Mouse (Mus musculus) erythroblast, embryonic 14.5 days (primary cell): ENCODE measurements around the gene Sash3. TPM values are rescaled to one million over a fixed set of nuclear protein-coding genes. Genes with fewer than 3 reads are reported as not detected.

Experiments used
- H3K27me3 ChIP-seq: 2 replicates; pipeline ENCODE4 v1.6.1; 2012; ENCODE audit warnings: inconsistent platforms; ENCODE audit not compliant: control insufficient read depth
- H3K36me3 ChIP-seq: 2 replicates; pipeline ENCODE4 v1.6.1; 2012; ENCODE audit warnings: mild to moderate bottlenecking, inconsistent platforms; ENCODE audit not compliant: control insufficient read depth
- H3K4me1 ChIP-seq: 2 replicates; pipeline ENCODE4 v1.6.1; 2012; ENCODE audit warnings: inconsistent platforms; ENCODE audit not compliant: control insufficient read depth
- H3K4me3 ChIP-seq: replicated peaks from 2 replicates; pipeline ENCODE3; 2012; ENCODE audit warnings: moderate library complexity, mild to moderate bottlenecking, inconsistent platforms
- H3K9me3 ChIP-seq: 2 replicates; pipeline ENCODE4 v1.6.1; 2012; ENCODE audit warnings: low read length, inconsistent platforms, mixed read lengths; ENCODE audit not compliant: control insufficient read depth
- GATA1 ChIP-seq: IDR thresholded peaks from 2 replicates; pipeline ENCODE4 v1.6.1; 2012; ENCODE audit warnings: low read length, inconsistent platforms, mixed read lengths
- TAL1 ChIP-seq: IDR thresholded peaks from 3 replicates; pipeline ENCODE4 v1.6.1; 2012; ENCODE audit warnings: low read length, inconsistent platforms, mixed read lengths
- polyA plus RNA-seq: library from polyadenylated mRNA; stranded (reverse); fragments of >175 nt; gene quantifications from 2 replicates; pipeline ENCODE4 v1.2.3, GENCODE M21; 2012

Sash3 gene
- polyA plus RNA-seq, 1 experiment = 0.09 TPM

- Histone ChIP-seq H3K36me3 (no peaks in the 10 kb centered on the region), H3K4me3 (no peak overlapping the region), H3K27me3 (no peaks in the 10 kb centered on the region), H3K4me1 (peaks cover 23% of the 10 kb centered on the region), H3K9me3 (no peaks in the 10 kb centered on the region)
- TF ChIP-seq TAL1 (no peak), GATA1 (no peak)
Measured at GRCm38 (mm10) chrX:48155489-48155888, 9.3 kb downstream of the Sash3 start.

- TF ChIP-seq GATA1 (no peak), TAL1 (no peak)
Measured at GRCm38 (mm10) chrX:48157396-48157795, 11.2 kb downstream of the Sash3 start.

GRCm38 (mm10) chrX:48158229-48158919 lies 12.1 kb downstream of the Sash3 start:
- H3K36me3 ChIP-seq = no peaks in the 10 kb centered on the region
- TF ChIP-seq TAL1 = no peak
- TF ChIP-seq GATA1 = no peak
- no peaks in the 10 kb centered on the region for H3K27me3 ChIP-seq
- H3K4me1 ChIP-seq = peaks cover 14% of the 10 kb centered on the region
- no peak overlapping the region for H3K4me3 ChIP-seq
- H3K9me3 ChIP-seq = no peaks in the 10 kb centered on the region

More at GRCm38 (mm10) chrX:48157396-48157795, 11.2 kb downstream of the Sash3 start:
- Histone ChIP-seq H3K27me3 (no peaks in the 10 kb centered on the region), H3K4me1 (peaks cover 23% of the 10 kb centered on the region), H3K36me3 (no peaks in the 10 kb centered on the region), H3K4me3 (no peak overlapping the region), H3K9me3 (no peaks in the 10 kb centered on the region)

GRCm38 (mm10) chrX:48169892-48170291 lies 23.7 kb downstream of the Sash3 start:
- no peak for TF ChIP-seq GATA1
- no peak for TF ChIP-seq TAL1
- Histone ChIP-seq H3K27me3 (no peaks in the 10 kb centered on the region), H3K4me3 (no peak overlapping the region), H3K9me3 (peaks cover under 1% of the 10 kb centered on the region; the same call in 1 of the 2 replicates), H3K36me3 (peaks cover under 1% of the 10 kb centered on the region), H3K4me1 (no peaks in the 10 kb centered on the region)

- Histone ChIP-seq H3K27me3 (no peaks in the 10 kb centered on the region; the same call in 1 of the 2 replicates), H3K4me1 (no peaks in the 10 kb centered on the region), H3K9me3 (peaks cover 5% of the 10 kb centered on the region), H3K4me3 (no peak overlapping the region), H3K36me3 (peaks cover 5% of the 10 kb centered on the region)
- TF ChIP-seq GATA1 = no peak
- no peak for TF ChIP-seq TAL1
Measured at GRCm38 (mm10) chrX:48170368-48170767, 24.1 kb downstream of the Sash3 start.

- H3K36me3 ChIP-seq = no peaks in the 10 kb centered on the region; the same call in 1 of the 2 replicates
- H3K9me3 ChIP-seq = no peaks in the 10 kb centered on the region
- H3K4me3 ChIP-seq = no peak overlapping the region
- TF ChIP-seq TAL1 = no peak
- H3K4me1 ChIP-seq = no peaks in the 10 kb centered on the region
- no peaks in the 10 kb centered on the region for H3K27me3 ChIP-seq
Measured at GRCm38 (mm10) chrX:48181844-48182243, 35.6 kb downstream of the Sash3 start.

GRCm38 (mm10) chrX:48184703-48185102 lies 38.5 kb downstream of the Sash3 start:
- H3K4me1 ChIP-seq = no peaks in the 10 kb centered on the region
- no peaks in the 10 kb centered on the region for H3K9me3 ChIP-seq
- no peak for TF ChIP-seq GATA1
- TF ChIP-seq TAL1 = no peak
- H3K4me3 ChIP-seq = no peak overlapping the region
- no peaks in the 10 kb centered on the region for H3K27me3 ChIP-seq
- no peaks in the 10 kb centered on the region; the same call in 1 of the 2 replicates for H3K36me3 ChIP-seq

- Histone ChIP-seq H3K27me3 (no peaks in the 10 kb centered on the region), H3K4me3 (no peak overlapping the region), H3K36me3 (peaks cover 2% of the 10 kb centered on the region; the same call in 1 of the 2 replicates), H3K4me1 (no peaks in the 10 kb centered on the region), H3K9me3 (no peaks in the 10 kb centered on the region)
- TF ChIP-seq TAL1 (no peak), GATA1 (no peak)
Measured at GRCm38 (mm10) chrX:48191261-48191660, 45.0 kb downstream of the Sash3 start.

- Histone ChIP-seq H3K36me3 (peaks cover 2% of the 10 kb centered on the region; the same call in 1 of the 2 replicates), H3K9me3 (no peaks in the 10 kb centered on the region), H3K4me1 (no peaks in the 10 kb centered on the region), H3K27me3 (no peaks in the 10 kb centered on the region), H3K4me3 (no peak overlapping the region)
- TF ChIP-seq TAL1 = no peak
Measured at GRCm38 (mm10) chrX:48193235-48194152, 47.3 kb downstream of the Sash3 start.
